Mouse (Mus musculus) E14TG2a.4 (cell line): ENCODE results near the gene Pfn1.

Source experiments
- CTCF ChIP-seq: conservative IDR thresholded peaks from 2 replicates; pipeline ENCODE4 v1.5.1; 2014; ENCODE audit warnings: low read length
- NANOG ChIP-seq: IDR thresholded peaks from 2 replicates; pipeline ENCODE4 v1.6.1; 2014; ENCODE audit warnings: borderline replicate concordance, low read length, mixed read lengths

GRCm38 (mm10) chr11:70607611-70608010, 46.8 kb downstream of the Pfn1 start:
- TF ChIP-seq CTCF (no peak), NANOG (no peak)
